Mouse (Mus musculus) gastrocnemius, postnatal 10 days (tissue): ENCODE measurements around the gene Acvr1. TPM values are rescaled to one million over a fixed set of nuclear protein-coding genes. Genes with fewer than 3 reads are reported as not detected.

Experiments used
- DNase-seq: peaks from one replicate; pipeline ENCODE4 v3.0.0; 2021; ENCODE audit warnings: mixed read lengths
- total RNA-seq, 2 experiments: library from RNA; stranded (reverse); gene quantifications; 2 replicates each; pipeline ENCODE4 v1.2.3; 2021

The Acvr1 gene
- total RNA-seq, 2 experiments from 2014 or later: 23.6 to 31.1 TPM

DNA sequence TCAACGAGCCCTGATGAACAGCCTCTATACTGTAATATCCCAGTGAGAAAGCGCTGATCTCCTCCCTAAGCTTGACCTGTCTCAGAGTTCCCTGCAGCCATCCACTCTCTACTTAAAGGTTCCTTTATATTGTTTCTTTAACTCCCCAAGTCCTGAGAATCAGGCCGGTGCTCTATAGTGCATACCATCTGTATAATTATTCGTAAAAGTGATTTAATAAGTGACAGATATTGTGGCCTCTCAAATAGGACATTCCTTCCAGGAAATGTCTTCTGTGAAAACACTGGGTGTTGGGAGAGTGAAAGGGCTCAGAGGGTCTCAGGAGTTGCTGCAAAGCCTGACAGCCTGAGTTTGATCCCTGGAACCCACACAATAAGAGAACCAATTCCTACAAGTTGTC, 88.8 kb downstream of the Acvr1 start:
- no peak for DNase-seq

DNA sequence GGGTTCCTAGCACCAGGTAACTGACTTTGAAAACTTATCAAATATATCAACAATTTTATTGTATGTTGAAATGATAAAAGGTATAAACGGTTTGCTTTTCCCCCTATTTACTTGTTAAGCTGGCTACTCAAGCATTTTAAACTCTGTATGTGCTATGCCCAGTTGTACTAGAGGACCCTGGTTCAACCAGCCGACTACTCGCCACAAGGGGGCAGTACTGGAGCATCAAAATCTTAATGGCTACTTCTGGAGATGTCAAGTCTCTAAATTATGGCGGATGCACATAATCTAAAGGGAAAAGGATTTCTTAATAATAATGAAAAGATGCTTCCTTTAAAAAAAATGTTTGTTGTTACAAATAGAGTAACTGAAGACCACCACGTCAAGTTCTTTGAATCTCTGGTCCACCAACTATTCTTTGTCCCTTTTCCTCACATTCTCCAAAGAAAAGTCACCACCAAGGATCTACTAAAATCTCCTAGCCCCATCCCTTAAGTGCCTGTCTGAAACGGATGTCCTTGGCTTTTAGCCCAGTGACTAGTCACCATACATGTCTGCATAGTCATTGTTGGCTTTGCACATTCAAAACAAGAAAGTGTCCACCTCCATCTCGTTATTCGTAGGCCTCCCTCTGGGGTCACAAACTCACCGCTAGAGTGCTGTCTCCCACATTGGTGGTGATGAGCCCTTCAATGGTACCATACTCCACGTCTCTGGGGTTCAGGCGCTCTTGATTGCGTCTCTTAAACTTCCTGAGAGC, 89.8 kb downstream of the Acvr1 start:
- peak; percentile 86 for DNase-seq

- no peak for DNase-seq
Observed at GRCm38 (mm10) chr2:58475578-58475977, 91.4 kb downstream of the Acvr1 start.

GRCm38 (mm10) chr2:58470290-58470689, 96.7 kb downstream of the Acvr1 start:
- no peak for DNase-seq

DNA sequence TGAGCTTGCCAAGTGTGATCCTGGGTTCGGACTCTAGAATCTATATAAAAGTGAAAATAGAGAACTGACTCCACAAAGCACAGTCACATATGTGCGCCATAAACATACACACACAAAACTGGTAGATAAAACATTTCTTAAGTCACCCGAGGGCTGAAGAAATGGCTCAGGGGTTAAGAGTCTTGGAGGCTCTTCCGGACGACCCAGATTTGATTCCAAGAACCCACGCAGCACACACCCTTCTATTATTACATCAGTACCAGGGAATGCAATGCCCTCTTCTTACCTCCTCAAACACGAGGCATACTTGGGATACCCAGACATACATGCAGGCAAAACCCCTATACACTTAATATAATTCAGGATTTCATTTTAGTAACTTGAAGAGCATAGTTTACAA, 97.1 kb downstream of the Acvr1 start, which contains the start of gene Gm17409:
TSS of gene Gm17409 (plus strand) at position 301 of the 400 bp plus-strand sequence.
- DNase-seq: no peak

GRCm38 (mm10) chr2:58458820-58459371, 108.1 kb downstream of the Acvr1 start:
- DNase-seq: peak; percentile 24

- no peak for DNase-seq
Observed at GRCm38 (mm10) chr2:58457488-58457865, 109.5 kb downstream of the Acvr1 start.

GRCm38 (mm10) chr2:58456843-58457487, 110.0 kb downstream of the Acvr1 start:
- DNase-seq: no peak

GRCm38 (mm10) chr2:58454095-58454865, 112.7 kb downstream of the Acvr1 start:
- no peak for DNase-seq

DNA sequence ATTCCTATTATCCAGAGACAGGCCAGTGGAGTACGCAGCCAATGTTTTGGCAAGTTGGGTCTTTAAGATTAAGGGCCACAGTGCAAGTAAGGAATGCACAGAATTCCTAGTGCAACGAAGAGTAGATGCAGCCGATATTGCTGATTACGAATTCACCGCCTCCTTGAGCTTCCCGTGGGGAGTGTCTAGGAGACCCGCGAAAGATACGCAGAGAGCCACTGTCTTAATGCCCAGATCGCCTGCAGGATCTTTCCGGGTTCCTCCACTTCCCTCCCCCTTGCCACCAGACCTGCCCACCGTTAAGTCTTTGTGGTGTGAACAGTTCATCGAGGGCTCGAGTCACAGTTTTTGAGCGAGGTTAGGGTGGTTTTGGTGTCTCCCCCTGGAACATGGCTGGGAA, 120.0 kb downstream of the Acvr1 start:
- no peak for DNase-seq

GRCm38 (mm10) chr2:58443163-58443562, 123.8 kb downstream of the Acvr1 start:
- no peak for DNase-seq

DNA sequence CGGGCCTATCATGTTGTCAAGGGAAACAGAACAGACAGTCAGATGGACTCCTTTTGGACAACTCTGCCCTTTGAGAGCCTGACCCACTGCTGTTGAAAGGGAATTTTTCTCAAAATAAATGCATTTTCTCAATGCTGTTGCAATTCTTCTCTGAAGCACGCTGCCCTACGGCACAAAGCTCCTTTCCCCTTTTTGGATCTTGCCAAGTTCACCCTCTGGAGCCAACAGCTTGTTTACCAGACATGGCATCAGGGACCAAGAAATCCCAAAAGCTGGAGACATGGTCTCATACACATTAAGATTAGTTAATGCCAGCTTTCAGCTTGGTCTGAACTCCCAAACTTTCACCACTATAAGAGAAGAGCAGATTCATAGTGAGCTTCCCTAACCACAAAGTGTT, 130.0 kb downstream of the Acvr1 start:
- DNase-seq: no peak

- DNase-seq: no peak
Observed at GRCm38 (mm10) chr2:58435507-58435906, 131.4 kb downstream of the Acvr1 start.

DNA sequence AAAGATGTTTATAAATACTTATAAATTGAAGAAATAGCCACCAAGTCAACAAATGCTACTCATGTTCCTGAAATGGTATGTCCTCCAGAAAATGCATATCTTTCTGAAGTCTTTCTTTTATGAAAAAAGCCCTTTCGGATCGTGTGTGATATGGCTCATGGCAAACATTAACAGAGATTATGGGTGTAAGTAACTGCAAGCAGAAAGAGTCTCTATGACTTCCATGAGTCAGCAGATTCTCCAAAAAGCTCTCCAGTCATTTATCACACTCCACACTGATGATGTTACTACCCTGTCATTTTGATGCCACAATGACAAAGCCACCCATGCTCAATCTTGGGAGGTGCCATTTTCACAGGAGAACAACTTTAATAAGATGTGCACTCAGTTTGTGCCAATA, 132.5 kb downstream of the Acvr1 start:
- no peak for DNase-seq

DNA sequence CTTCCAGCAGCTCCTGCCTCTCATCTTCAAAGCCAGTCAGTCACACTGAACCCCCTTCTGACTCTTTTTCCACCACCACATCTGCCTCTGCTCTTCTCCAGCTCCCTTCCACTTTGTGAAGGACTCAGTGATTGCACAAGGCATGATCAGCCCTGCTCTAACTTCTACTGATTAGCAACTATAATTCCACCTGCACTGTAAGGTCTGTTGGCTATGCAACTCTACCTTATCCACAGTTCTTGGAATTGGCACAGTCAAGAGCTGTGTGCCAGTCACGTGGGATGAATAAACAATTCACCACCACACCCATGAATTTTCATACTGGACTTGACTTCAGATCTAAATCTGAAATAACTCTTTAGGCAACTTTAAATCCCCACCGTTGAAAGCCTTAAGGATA, 133.6 kb downstream of the Acvr1 start:
- DNase-seq: no peak

DNA sequence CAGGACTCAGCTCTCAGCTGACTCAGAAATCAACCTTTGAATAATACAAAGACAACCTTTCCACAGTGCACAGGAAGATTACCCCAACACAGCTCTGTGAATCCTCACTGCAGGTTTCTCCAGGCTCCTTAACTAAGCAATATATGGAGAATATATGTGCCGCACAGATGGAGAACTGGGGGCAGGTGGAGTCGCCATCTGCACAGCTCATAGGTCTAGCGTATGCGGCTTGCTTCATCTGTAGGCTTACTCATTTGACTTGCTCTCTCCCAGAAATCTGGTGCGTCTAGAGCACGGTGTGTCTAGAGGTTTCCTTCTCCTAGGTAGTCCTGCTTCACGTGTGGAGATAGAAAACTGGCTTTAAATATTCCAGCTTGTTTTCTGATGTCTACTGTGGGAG, 134.7 kb downstream of the Acvr1 start:
- DNase-seq: no peak

DNA sequence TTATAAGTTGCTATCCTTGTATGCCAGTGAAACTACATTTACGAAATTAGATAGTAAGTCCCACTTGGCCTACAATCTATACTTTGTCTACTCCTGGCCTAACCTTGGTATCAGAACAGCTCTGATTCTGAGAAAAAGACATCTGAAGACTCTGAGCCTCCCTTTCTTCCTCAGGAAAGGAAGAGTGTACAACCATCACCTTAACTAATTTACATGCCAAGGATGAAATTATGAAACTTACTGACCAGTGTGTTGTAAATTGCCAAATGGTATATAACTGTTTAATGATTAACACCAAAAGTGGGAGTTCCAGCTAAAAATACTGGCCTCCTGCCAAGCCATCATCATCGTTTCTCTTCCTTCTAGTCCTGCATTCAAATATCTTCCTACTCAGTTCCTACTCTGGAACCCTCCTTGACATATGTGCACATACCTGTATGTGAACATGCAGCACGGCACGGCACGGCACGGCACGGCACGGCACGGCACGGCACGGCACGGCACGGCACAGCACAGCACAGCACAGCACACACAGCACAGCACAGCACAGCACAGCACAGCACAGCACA, 141.4 kb downstream of the Acvr1 start:
- no peak for DNase-seq

- no peak for DNase-seq
Observed at GRCm38 (mm10) chr2:58423319-58423718, 143.6 kb downstream of the Acvr1 start.

GRCm38 (mm10) chr2:58419571-58419970, 147.4 kb downstream of the Acvr1 start:
- DNase-seq: no peak

DNA sequence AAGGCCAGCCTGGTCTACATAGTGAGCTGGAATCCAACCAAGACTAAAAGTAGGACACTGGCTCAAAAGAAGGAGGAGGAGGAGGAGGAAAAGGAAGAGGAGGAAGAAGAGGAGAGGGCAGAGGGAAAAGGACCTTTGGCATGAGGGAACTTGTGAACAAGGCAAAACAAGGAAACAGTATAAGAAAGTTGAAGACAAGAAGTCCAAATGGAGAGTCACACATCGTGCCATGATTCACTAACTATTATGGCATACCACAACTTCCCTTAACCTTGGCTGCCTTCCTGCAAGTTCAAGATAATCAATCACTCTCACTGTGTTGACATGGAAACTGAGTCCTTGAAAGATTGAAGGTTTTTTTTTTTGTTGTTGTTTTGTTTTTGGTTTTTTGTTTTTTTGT, 148.8 kb downstream of the Acvr1 start:
- no peak for DNase-seq

DNA sequence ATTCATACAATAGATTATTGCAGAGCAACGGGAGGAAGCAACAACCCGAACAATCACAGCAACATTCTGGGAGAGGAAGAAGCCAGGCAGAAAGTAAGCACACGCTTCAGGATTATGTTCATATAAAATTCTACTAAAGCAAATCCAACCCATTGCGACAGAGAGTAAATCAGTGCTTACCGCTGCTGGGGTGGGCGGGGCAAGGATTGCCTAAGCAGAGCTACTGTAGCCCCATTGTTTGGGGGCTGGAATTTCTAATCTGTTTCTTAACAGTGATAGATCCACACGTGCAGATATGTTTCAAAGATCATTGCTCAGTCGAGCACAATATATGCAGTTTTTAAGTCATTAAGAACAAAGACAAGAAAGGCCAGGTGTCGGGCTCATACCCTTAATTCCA, 149.3 kb downstream of the Acvr1 start:
- DNase-seq: no peak

DNA sequence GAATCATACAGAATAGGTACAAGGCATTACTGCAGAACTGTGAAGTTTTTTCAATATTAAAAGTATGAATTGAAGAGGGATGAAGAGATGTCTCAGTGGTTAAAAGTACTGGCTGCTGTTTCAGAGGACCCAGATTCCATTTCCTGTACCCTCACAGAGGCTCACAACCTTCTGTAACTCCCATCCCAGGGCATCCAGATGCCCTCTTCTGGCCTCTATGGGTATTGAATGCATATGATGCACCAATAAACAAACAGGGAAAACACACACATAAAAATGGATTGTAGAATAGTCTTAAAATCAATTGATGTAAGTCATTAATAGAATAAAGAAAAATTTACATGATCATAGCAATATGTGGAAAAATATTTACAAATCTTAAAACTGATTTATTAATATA, 151.9 kb downstream of the Acvr1 start:
- no peak for DNase-seq
